Mouse (Mus musculus) cortical plate, adult 2 months (tissue): ENCODE data around the gene Sdc1.

Source experiments
- CTCF ChIP-seq: fragments of 200-500 bp; IDR thresholded peaks from 2 replicates; pipeline ENCODE4 v1.5.1; 2011; ENCODE audit warnings: mild to moderate bottlenecking, control low read depth, low read length; ENCODE audit not compliant: insufficient read depth; ENCODE audit errors: extremely low read depth
- POLR2A ChIP-seq: fragments of 200-500 bp; IDR thresholded peaks from 2 replicates; pipeline ENCODE4 v1.6.1; 2011; ENCODE audit warnings: mild to moderate bottlenecking, low read length, control low read depth; ENCODE audit not compliant: insufficient read depth; ENCODE audit errors: extremely low read depth

DNA sequence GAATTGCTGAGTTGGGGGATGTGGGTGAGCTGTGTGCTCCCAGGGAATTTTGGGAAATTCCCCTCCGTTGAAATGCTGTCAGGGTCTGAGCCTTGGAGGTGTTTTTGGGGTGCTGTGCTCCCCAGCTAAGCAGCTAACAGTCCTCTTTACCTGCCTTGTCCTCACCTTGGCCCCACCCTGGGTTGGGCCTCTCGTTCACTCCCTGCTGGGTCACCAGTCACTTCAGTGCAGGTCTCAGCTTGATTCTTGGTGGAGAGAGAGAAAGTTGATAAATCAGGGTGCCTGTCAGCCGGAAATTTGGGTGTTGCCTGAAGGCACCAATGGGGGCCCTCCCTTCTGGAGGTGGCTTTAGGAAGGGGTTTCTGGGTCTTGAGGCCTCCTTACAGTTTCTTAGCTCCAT lies 11.4 kb downstream of the Sdc1 start:
- TF ChIP-seq CTCF (no peak), POLR2A (no peak)
